Mouse (Mus musculus) MEL (cell line): ENCODE measurements around the gene Lrrc56.

Experiments used
- CTCF ChIP-seq, 3 experiments: IDR thresholded peaks in 2 of 3; conservative IDR thresholded peaks in 1 of 3; 2 replicates each; pipeline ENCODE4 v1.5.1; 2011 to 2012; ENCODE audit warnings: low read length in 3 of 3, low read depth in 2 of 3, mild to moderate bottlenecking in 2 of 3, improper control_type of control experiment in 1 of 3, inconsistent platforms in 1 of 3, mixed read lengths in 1 of 3, moderate library complexity in 1 of 3; ENCODE audit not compliant: control insufficient read depth in 1 of 3, insufficient read depth in 1 of 3, poor library complexity in 1 of 3, severe bottlenecking in 1 of 3
- EP300 ChIP-seq, 2 experiments: IDR thresholded peaks; 2 replicates each; pipeline ENCODE4 v1.6.1; 2011; ENCODE audit warnings: improper control_type of control experiment in 2 of 2, low read length in 2 of 2, low read depth in 1 of 2, mild to moderate bottlenecking in 1 of 2
- ZNF384 ChIP-seq: IDR thresholded peaks from 2 replicates; pipeline ENCODE4 v1.6.1; 2012; ENCODE audit warnings: low read depth, mild to moderate bottlenecking, inconsistent platforms, low read length, improper control_type of control experiment

GRCm38 (mm10) chr7:141216894-141217293, 22.9 kb downstream of the Lrrc56 start:
- TF ChIP-seq ZNF384 (no peak), CTCF (IDR thresholded peaks at IDR 0.05 in 2 of 3, conservative IDR thresholded peaks at IDR 0.05 in 1 of 3; ENCODE audit: control insufficient read depth in 1 of 3, insufficient read depth in 1 of 3, low read depth in 2 of 3, low read length in 3 of 3, poor library complexity in 1 of 3, severe bottlenecking in 1 of 3) (no peak), EP300 (IDR thresholded peaks at IDR 0.05; ENCODE audit: low read depth in 1 of 2, low read length in 2 of 2) (no peak)
